Mouse (Mus musculus): ENCODE results near the gene Irf2bp2.

DNA sequence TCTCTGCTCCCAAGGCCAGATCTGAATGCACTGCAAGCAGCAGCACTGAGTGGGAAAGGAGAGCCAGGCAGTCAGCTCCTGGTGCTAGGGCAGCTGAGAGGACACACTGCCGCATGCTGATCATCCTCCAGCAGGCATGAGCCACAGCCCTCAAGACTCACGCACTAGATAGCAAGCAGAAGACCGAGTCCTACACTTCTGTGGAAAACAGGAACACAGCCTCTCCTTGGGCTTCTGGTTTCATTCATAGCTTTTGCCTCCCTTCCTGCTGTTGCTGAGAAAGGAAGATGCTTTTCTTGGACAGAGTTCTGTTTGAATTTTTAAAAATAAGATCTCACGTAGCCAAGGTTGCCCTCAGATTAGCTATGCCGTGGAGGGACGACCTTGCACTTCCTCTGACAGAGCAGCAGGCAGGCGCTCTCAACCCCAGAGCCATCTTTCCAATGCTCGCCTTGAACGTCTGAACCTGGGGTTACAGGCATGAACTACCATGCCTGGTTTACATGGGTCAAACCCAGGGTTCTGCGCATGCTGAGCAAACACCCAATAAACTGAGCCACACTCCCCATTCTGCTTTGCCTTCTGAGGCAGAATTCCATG is 51.6 kb downstream of the Irf2bp2 start:
- no peak for TF ChIP-seq POLR2A (IDR thresholded peaks at IDR 0.05; ENCODE audit: low read depth, low read length)
- TF ChIP-seq CTCF (IDR thresholded peaks at IDR 0.05; ENCODE audit: extremely low read depth, insufficient read length, insufficient replicate concordance, low read depth, low read length) = no peak
